Mouse (Mus musculus) lung, postnatal 0 days (tissue): ENCODE measurements around the gene Bend4.

Source experiments
- CTCF ChIP-seq: IDR thresholded peaks from 2 replicates; pipeline ENCODE4 v1.5.1; 2016; ENCODE audit warnings: antibody characterized with exemption, mild to moderate bottlenecking
- EP300 ChIP-seq: IDR thresholded peaks from 2 replicates; pipeline ENCODE4 v1.6.1; 2016; ENCODE audit warnings: antibody characterized with exemption, mild to moderate bottlenecking, control low read depth

DNA sequence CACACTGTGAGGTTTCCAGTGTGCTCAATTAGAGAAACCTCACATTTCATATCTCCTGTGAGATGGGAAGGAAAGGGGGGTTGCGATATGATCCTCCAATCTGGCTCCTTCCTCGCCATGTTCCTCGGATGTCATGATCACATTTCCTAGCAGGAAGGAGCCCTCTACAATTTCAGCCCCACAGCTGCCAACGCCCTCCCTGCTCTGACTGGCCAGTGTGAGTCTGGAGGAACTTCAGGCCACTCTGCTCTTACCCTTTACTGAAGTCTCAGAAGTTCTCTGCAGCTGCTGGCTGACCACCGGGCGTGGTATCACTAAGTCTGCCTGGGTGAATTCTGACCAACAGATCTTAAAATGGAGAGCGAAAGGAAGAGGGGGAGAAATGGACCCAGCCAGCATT lies 45.6 kb downstream of the Bend4 start:
- TF ChIP-seq CTCF (no peak), EP300 (no peak)
